In genomic region chr19:8798947-8799315, GRCm38 (mm10) we compare ENCODE assay signal across 9 mouse cellular contexts. TPM values are rescaled to one million over a fixed set of nuclear protein-coding genes. Genes with fewer than 3 reads are reported as not detected.
DNase-seq lines count a peak whose midpoint lies in the region; ATAC-seq lines count a peak whose summit lies in the region.
"Had no signal": no experiment of that assay in that cellular context is flagged by ENCODE, and none has a peak within 500 bp of the region (broad histone marks: within the 10 kb centered on the region; RNA-seq: fewer than 3 reads in every experiment).

No protein-coding gene starts in this region.

- no peaks in the 10 kb centered on the region for H3K9me3 ChIP-seq in heart, embryonic 13.5 days
- H3K9me3 ChIP-seq in heart, embryonic 10.5 days: no peaks in the 10 kb centered on the region
- no peaks in the 10 kb centered on the region for H3K9me3 ChIP-seq in forebrain, embryonic 14.5 days (replicated peaks; ENCODE audit: control insufficient read depth, low read length)
- no peaks in the 10 kb centered on the region for H3K9me3 ChIP-seq in liver, embryonic 16.5 days (replicated peaks; ENCODE audit: control insufficient read depth, low read length)

- H3K36me3 ChIP-seq in heart, embryonic 13.5 days: peaks cover 28% of the 10 kb centered on the region
- H3K36me3 ChIP-seq in heart, embryonic 10.5 days: peaks cover 25% of the 10 kb centered on the region
- peaks cover 13% of the 10 kb centered on the region for H3K36me3 ChIP-seq in forebrain, embryonic 14.5 days (ENCODE audit: control insufficient read depth, insufficient read depth, low read length)
- H3K36me3 ChIP-seq in liver, embryonic 16.5 days (ENCODE audit: control insufficient read depth, insufficient read depth): peaks cover 11% of the 10 kb centered on the region

- DNase-seq in heart, embryonic 10.5 days (ENCODE audit: low spot score): no peak
- DNase-seq in CD4-positive helper T cell, adult 2 months (ENCODE audit: low read depth, low spot score): peak; percentile 30
- no peak for DNase-seq in forebrain, embryonic 14.5 days (ENCODE audit: low spot score)
- no peak for DNase-seq in cerebellum, postnatal 14 days
- no peak for DNase-seq in gastrocnemius, adult 8-10 months (ENCODE audit: low spot score in 2 of 2)
- DNase-seq in left cerebral cortex, postnatal 36 days (ENCODE audit: low spot score in 2 of 2): no peak

- no peak overlapping the region for H3K27ac ChIP-seq in heart, embryonic 13.5 days (replicated peaks)
- no peak overlapping the region; the same call in 1 of the 2 replicates for H3K27ac ChIP-seq in heart, embryonic 10.5 days
- no peak overlapping the region for H3K27ac ChIP-seq in forebrain, embryonic 14.5 days (ENCODE audit: low read depth, low read length)
- no peak overlapping the region for H3K27ac ChIP-seq in liver, embryonic 16.5 days (ENCODE audit: low read length)

- intact Hi-C loops in left cerebral cortex, postnatal 36 days (cut with DNase I): no loop called here

- H3K4me2 ChIP-seq in heart, embryonic 13.5 days: peak overlapping the region; percentile 96
- peak overlapping the region; percentile 75 for H3K4me2 ChIP-seq in forebrain, embryonic 14.5 days (ENCODE audit: low read length)
- peak overlapping the region; percentile 69 for H3K4me2 ChIP-seq in liver, embryonic 16.5 days (ENCODE audit: low read depth, low read length)

- no peak for ATAC-seq in heart, embryonic 13.5 days (ENCODE audit: extremely low read depth, insufficient number of reproducible peaks, low FRiP score, low TSS enrichment)
- no peak for ATAC-seq in forebrain, embryonic 14.5 days
- no peak for ATAC-seq in liver, embryonic 16.5 days (ENCODE audit: low read depth)

- peaks cover 22% of the 10 kb centered on the region for H3K4me1 ChIP-seq in heart, embryonic 13.5 days
- H3K4me1 ChIP-seq in heart, embryonic 10.5 days: peaks cover 21% of the 10 kb centered on the region
- H3K4me1 ChIP-seq in forebrain, embryonic 14.5 days (ENCODE audit: control insufficient read depth, insufficient read depth, low read length): peaks cover 13% of the 10 kb centered on the region
- peaks cover 23% of the 10 kb centered on the region for H3K4me1 ChIP-seq in liver, embryonic 16.5 days (ENCODE audit: control insufficient read depth, low read depth, low read length)

- no peaks in the 10 kb centered on the region for H3K27me3 ChIP-seq in heart, embryonic 13.5 days (replicated peaks)
- no peaks in the 10 kb centered on the region for H3K27me3 ChIP-seq in heart, embryonic 10.5 days (ENCODE audit: insufficient read depth, poor library complexity, severe bottlenecking)
- H3K27me3 ChIP-seq in forebrain, embryonic 14.5 days (replicated peaks; ENCODE audit: control insufficient read depth, insufficient read depth, low read length): no peaks in the 10 kb centered on the region
- no peaks in the 10 kb centered on the region for H3K27me3 ChIP-seq in liver, embryonic 16.5 days (ENCODE audit: control insufficient read depth, insufficient read depth, low read depth, low read length)
- H3K27me3 ChIP-seq: Patski had no signal

- H3K4me3 ChIP-seq in heart, embryonic 13.5 days: peak overlapping the region; percentile 93; the same call in 1 of the 2 replicates
- H3K4me3 ChIP-seq in heart, embryonic 10.5 days: no peak overlapping the region
- H3K4me3 ChIP-seq in forebrain, embryonic 14.5 days (ENCODE audit: low read depth, low read length): no peak overlapping the region
- H3K4me3 ChIP-seq in liver, embryonic 16.5 days (ENCODE audit: low read depth, low read length): peak overlapping the region; percentile 73

- peak overlapping the region; percentile 94; the same call in 1 of the 2 replicates for H3K9ac ChIP-seq in heart, embryonic 13.5 days
- peak overlapping the region; percentile 17; the same call in 1 of the 2 replicates for H3K9ac ChIP-seq in forebrain, embryonic 14.5 days (ENCODE audit: low read length)
- no peak overlapping the region for H3K9ac ChIP-seq in liver, embryonic 16.5 days (ENCODE audit: low read depth, low read length)

RNA-seq across cellular contexts. Expression of gene Polr2g, which starts 0.6 kb away (rescaled TPM):
- 129 and 143 TPM in 2 replicates for polyA plus RNA-seq in heart, embryonic 13.5 days (2015; fragmentation: Nextera tagmentation; extraction: Ambion mirVana)
- 159 and 172 TPM in 2 replicates for polyA plus RNA-seq in heart, embryonic 10.5 days (2016; fragmentation: Nextera tagmentation; extraction: Ambion mirVana)
- polyA plus RNA-seq in forebrain, embryonic 14.5 days (2014; fragmentation: Nextera tagmentation; extraction: Ambion mirVana): 171 and 189 TPM in 2 replicates
- 56.4 and 64.8 TPM in 2 replicates for polyA plus RNA-seq in liver, embryonic 16.5 days (2015; fragmentation: Nextera tagmentation; extraction: Ambion mirVana)
- total RNA-seq in gastrocnemius, adult 8-10 months (2022): 10 to 100 TPM; 36.0 to 42.5 (median 37.7) TPM
- total RNA-seq in left cerebral cortex, postnatal 36 days (2021): 100 to 1,000 TPM; 102 to 107 TPM

RNA-seq across cellular contexts. Expression of gene Zbtb3, which starts 3.4 kb away (rescaled TPM):
- 3.7 and 3.9 TPM in 2 replicates for polyA plus RNA-seq in heart, embryonic 13.5 days (2015; fragmentation: Nextera tagmentation; extraction: Ambion mirVana)
- 5.4 and 5.9 TPM in 2 replicates for polyA plus RNA-seq in heart, embryonic 10.5 days (2016; fragmentation: Nextera tagmentation; extraction: Ambion mirVana)
- polyA plus RNA-seq in forebrain, embryonic 14.5 days (2014; fragmentation: Nextera tagmentation; extraction: Ambion mirVana): 9.0 and 9.7 TPM in 2 replicates
- polyA plus RNA-seq in liver, embryonic 16.5 days (2015; fragmentation: Nextera tagmentation; extraction: Ambion mirVana): 1.0 and 1.5 TPM in 2 replicates
- 1 to 10 TPM in 1 of 4 experiments, under 1 TPM in 3; 0.82 to 1.1 (median 0.90) TPM for total RNA-seq in gastrocnemius, adult 8-10 months (2022)
- 1 to 10 TPM; 4.9 to 6.3 TPM for total RNA-seq in left cerebral cortex, postnatal 36 days (2021)

RNA-seq across cellular contexts. Expression of gene Taf6l, which starts 12.7 kb away (rescaled TPM):
- 18.2 and 19.6 TPM in 2 replicates for polyA plus RNA-seq in heart, embryonic 13.5 days (2015; fragmentation: Nextera tagmentation; extraction: Ambion mirVana)
- polyA plus RNA-seq in heart, embryonic 10.5 days (2016; fragmentation: Nextera tagmentation; extraction: Ambion mirVana): 29.7 and 36.1 TPM in 2 replicates
- polyA plus RNA-seq in forebrain, embryonic 14.5 days (2014; fragmentation: Nextera tagmentation; extraction: Ambion mirVana): 18.3 and 19.7 TPM in 2 replicates
- 10.0 and 11.0 TPM in 2 replicates for polyA plus RNA-seq in liver, embryonic 16.5 days (2015; fragmentation: Nextera tagmentation; extraction: Ambion mirVana)
- total RNA-seq in gastrocnemius, adult 8-10 months (2022): 1 to 10 TPM; 3.6 to 5.0 (median 4.6) TPM
- 10 to 100 TPM; 12.5 to 14.4 TPM for total RNA-seq in left cerebral cortex, postnatal 36 days (2021)

RNA-seq across cellular contexts. Expression of gene Ttc9c, which starts 20.2 kb away (rescaled TPM):
- polyA plus RNA-seq in heart, embryonic 13.5 days (2015; fragmentation: Nextera tagmentation; extraction: Ambion mirVana): 32.9 and 38.9 TPM in 2 replicates
- polyA plus RNA-seq in heart, embryonic 10.5 days (2016; fragmentation: Nextera tagmentation; extraction: Ambion mirVana): 43.2 and 51.3 TPM in 2 replicates
- 50.7 and 65.3 TPM in 2 replicates for polyA plus RNA-seq in forebrain, embryonic 14.5 days (2014; fragmentation: Nextera tagmentation; extraction: Ambion mirVana)
- polyA plus RNA-seq in liver, embryonic 16.5 days (2015; fragmentation: Nextera tagmentation; extraction: Ambion mirVana): 21.6 and 22.9 TPM in 2 replicates
- total RNA-seq in gastrocnemius, adult 8-10 months (2022): 10 to 100 TPM; 11.4 to 12.7 (median 11.9) TPM
- total RNA-seq in left cerebral cortex, postnatal 36 days (2021): 10 to 100 TPM; 33.1 to 33.3 TPM

RNA-seq across cellular contexts. Expression of gene Hnrnpul2, which starts 20.9 kb away (rescaled TPM):
- polyA plus RNA-seq in heart, embryonic 13.5 days (2015; fragmentation: Nextera tagmentation; extraction: Ambion mirVana): 2.9 TPM in 2 replicates
- 2.8 and 4.6 TPM in 2 replicates for polyA plus RNA-seq in heart, embryonic 10.5 days (2016; fragmentation: Nextera tagmentation; extraction: Ambion mirVana)
- 7.2 and 7.4 TPM in 2 replicates for polyA plus RNA-seq in forebrain, embryonic 14.5 days (2014; fragmentation: Nextera tagmentation; extraction: Ambion mirVana)
- polyA plus RNA-seq in liver, embryonic 16.5 days (2015; fragmentation: Nextera tagmentation; extraction: Ambion mirVana): 1.8 and 2.1 TPM in 2 replicates
- 10 to 100 TPM; 38.1 to 45.6 (median 44.3) TPM for total RNA-seq in gastrocnemius, adult 8-10 months (2022)
- 100 to 1,000 TPM; 110 to 118 TPM for total RNA-seq in left cerebral cortex, postnatal 36 days (2021)

Comparison
In these comparisons a context has a peak if more than half of its experiments do, and no peak if none do; other contexts are left out.
1. H3K4me3 ChIP-seq: peak in heart, embryonic 13.5 days (single experiment) and liver, embryonic 16.5 days (single experiment); none in heart, embryonic 10.5 days (single experiment) and forebrain, embryonic 14.5 days (single experiment).
2. Peak in every context shown above with its lines, with median percentiles within 50 percentile points of each other: H3K4me2 ChIP-seq.